Mouse (Mus musculus) inflammation-experienced regulatory T-cells, adult 6 months (primary cell): ENCODE results near the gene Fam76a. TPM values are rescaled to one million over a fixed set of nuclear protein-coding genes. Genes with fewer than 3 reads are reported as not detected.
A peak's percentile ranks its signal among the peaks of the same experiment; 100 is the strongest.
"Not testable (repeated sequence)": the region's sequence is repeated elsewhere in the genome, so short reads cannot be mapped to it uniquely, and the experiment has no call there.

Source experiments
- ATAC-seq: one replicate; pipeline ENCODE4 v1.8.0; 2017
- polyA plus RNA-seq, 3 experiments: library from polyadenylated mRNA; unstranded; fragments of 100-300 nt; shearing (Covaris generic); gene quantifications; one replicate each; pipeline ENCODE4 v1.2.1; 2017

Gene Fam76a
- polyA plus RNA-seq, 3 experiments from 2014 or later: 14.2 to 23.1 (median 17.9) TPM

- ATAC-seq: no peak
These were observed 22.4 kb upstream of the Fam76a start for GRCm38 (mm10) chr4:132944776-132945175.

GRCm38 (mm10) chr4:132944106-132944505, 21.7 kb upstream of the Fam76a start:
- no peak for ATAC-seq

GRCm38 (mm10) chr4:132943088-132943487, 20.7 kb upstream of the Fam76a start:
- ATAC-seq: no peak

- no peak for ATAC-seq
These were observed 18.8 kb upstream of the Fam76a start for GRCm38 (mm10) chr4:132941012-132941729.

GRCm38 (mm10) chr4:132939421-132940127, 17.2 kb upstream of the Fam76a start:
- ATAC-seq: peak; percentile 54

GRCm38 (mm10) chr4:132938181-132938941, 16.0 kb upstream of the Fam76a start:
- ATAC-seq: no peak

GRCm38 (mm10) chr4:132934639-132935038, 12.3 kb upstream of the Fam76a start:
- no peak for ATAC-seq

GRCm38 (mm10) chr4:132932752-132933404, 10.5 kb upstream of the Fam76a start:
- ATAC-seq: no peak

- ATAC-seq: peak; percentile 78
These were observed 8.4 kb upstream of the Fam76a start for GRCm38 (mm10) chr4:132930784-132931183.

- ATAC-seq: not testable (repeated sequence)
These were observed 4.2 kb upstream of the Fam76a start for GRCm38 (mm10) chr4:132926520-132926919.

- ATAC-seq: peak; percentile 11
These were observed 262 bp downstream of the Fam76a start for GRCm38 (mm10) chr4:132922061-132922530.

- ATAC-seq: no peak
These were observed 870 bp downstream of the Fam76a start for GRCm38 (mm10) chr4:132921488-132921887.

GRCm38 (mm10) chr4:132920171-132920570, 2.2 kb downstream of the Fam76a start:
- ATAC-seq: no peak

GRCm38 (mm10) chr4:132918493-132918892, 3.9 kb downstream of the Fam76a start:
- ATAC-seq: not testable (repeated sequence)

- ATAC-seq: no peak
These were observed 10.2 kb downstream of the Fam76a start for GRCm38 (mm10) chr4:132912156-132912555.

- ATAC-seq: no peak
These were observed 16.5 kb downstream of the Fam76a start for GRCm38 (mm10) chr4:132905843-132906360.

GRCm38 (mm10) chr4:132904765-132905309, 17.5 kb downstream of the Fam76a start:
- no peak for ATAC-seq

GRCm38 (mm10) chr4:132904071-132904470, 18.3 kb downstream of the Fam76a start:
- ATAC-seq: no peak

GRCm38 (mm10) chr4:132898197-132898596, 24.2 kb downstream of the Fam76a start:
- peak; percentile 90 for ATAC-seq

- ATAC-seq: no peak
These were observed 28.0 kb downstream of the Fam76a start for GRCm38 (mm10) chr4:132894402-132894801.

GRCm38 (mm10) chr4:132884844-132885374, 37.4 kb downstream of the Fam76a start:
- peak; percentile 3 for ATAC-seq
